Mouse (Mus musculus) olfactory bulb, adult 2 months (tissue): ENCODE results near the gene Hacd4.

ENCODE experiments used
- CTCF ChIP-seq: fragments of 200-500 bp; IDR thresholded peaks from 2 replicates; pipeline ENCODE4 v1.5.1; 2012; ENCODE audit warnings: low read depth, mild to moderate bottlenecking, low read length, moderate library complexity; ENCODE audit not compliant: insufficient read depth
- POLR2A ChIP-seq: fragments of 200-500 bp; IDR thresholded peaks from 2 replicates; pipeline ENCODE4 v1.6.1; 2012; ENCODE audit warnings: mild to moderate bottlenecking, low read depth, low read length, moderate library complexity; ENCODE audit not compliant: insufficient read depth

- TF ChIP-seq CTCF (no peak), POLR2A (no peak)
Measured at GRCm38 (mm10) chr4:88419378-88419777, 19.4 kb downstream of the Hacd4 start.
